Mouse (Mus musculus): ENCODE measurements at regions not wholly inside any gene's neighbourhood (a gene's known extent, or its start where the extent isn't known, plus 50 kb on each side); places are given as distances from the start of the nearest gene placed in this dataset.

DNA sequence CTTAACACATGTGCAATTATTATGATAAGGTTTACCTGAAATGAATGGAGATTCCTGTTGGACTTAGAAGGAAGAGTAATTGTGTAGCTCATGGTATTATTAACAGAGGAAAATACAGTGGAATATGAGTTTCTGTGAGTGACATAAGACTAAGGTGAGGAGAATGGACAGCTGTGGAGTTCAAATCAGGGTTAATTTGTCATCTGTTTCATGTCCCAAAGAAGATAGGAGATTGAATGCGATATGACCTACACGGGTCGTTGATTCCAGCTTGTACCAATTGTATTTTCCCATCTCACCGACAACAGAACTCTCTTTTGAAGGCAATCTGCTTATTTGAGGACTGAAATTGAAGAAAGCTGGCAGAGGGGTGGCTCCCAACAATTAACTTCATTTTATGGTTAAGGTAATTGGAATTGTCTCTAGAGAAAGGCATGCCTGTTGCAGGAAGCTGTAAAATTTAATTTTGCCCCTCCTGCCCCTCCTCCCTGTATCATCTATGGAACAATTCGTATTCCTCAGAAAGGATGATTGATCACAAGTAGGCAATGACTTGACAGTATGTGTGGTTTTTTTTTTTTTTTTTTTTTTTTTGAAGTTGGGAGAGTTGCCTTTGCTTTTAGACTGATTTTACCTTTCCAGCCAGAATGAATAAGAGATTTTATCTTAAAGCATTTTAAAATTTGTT is 319.6 kb downstream of the Kcna4 start:
- Histone ChIP-seq H3K4me1 (no peaks in the 10 kb centered on the region), H3K9me3 (no peaks in the 10 kb centered on the region), H3K27me3 (no peaks in the 10 kb centered on the region), H3K4me3 (no peak overlapping the region), H3K27ac (no peak overlapping the region), H3K9ac (no peak overlapping the region), H3K4me2 (replicated peaks) (no peak overlapping the region), H3K36me3 (no peaks in the 10 kb centered on the region)
- ATAC-seq (ENCODE audit: low FRiP score, low read depth) = no peak
- WGBS = 56% methylated on average over 5 of the region's 5 CpGs

DNA sequence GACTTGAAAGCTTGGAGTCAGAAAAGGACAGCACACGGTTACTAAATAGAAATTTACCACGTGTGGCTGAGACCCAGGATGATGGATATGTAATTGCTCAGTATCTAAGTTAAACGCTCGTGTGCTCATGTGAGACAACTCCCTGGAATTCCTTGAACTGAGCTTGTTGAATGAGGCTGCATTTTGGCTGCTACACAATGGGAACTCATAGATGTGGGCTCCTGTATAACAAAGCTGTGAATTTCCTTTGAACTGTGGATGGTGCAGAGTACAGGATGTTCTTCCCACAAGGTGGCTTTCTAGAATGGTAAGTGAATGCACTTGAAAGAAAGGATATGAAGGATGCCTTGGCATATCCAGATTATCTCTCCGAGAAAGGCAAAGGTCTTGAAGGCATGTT is 321.4 kb downstream of the Kcna4 start:
- 72% methylated on average over 5 of the region's 5 CpGs for WGBS
- no peak for ATAC-seq (ENCODE audit: low FRiP score, low read depth)
- no peak overlapping the region for H3K4me2 ChIP-seq (replicated peaks)

DNA sequence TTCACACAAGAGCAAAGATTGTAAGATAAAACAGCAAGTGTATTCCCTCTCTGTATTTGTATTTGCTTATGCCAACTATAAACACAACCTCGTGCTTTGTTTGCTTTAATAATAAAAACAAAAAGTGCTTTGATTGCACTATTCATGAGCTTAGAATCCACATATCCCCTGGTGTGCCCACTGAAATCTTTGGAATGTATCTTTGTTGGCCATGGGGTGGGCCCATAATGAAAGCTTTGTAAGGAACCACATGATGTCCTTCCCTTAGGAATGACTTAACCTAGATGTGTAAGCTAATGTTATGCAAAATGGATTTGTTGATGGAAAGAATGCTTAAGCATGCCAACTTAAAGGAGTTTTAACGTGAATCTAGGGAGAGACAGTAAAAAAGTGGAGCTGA is 321.8 kb downstream of the Kcna4 start:
- Histone ChIP-seq H3K4me1 (no peaks in the 10 kb centered on the region), H3K27me3 (no peaks in the 10 kb centered on the region), H3K4me3 (no peak overlapping the region), H3K9me3 (no peaks in the 10 kb centered on the region), H3K9ac (no peak overlapping the region), H3K27ac (no peak overlapping the region), H3K4me2 (replicated peaks) (no peak overlapping the region), H3K36me3 (no peaks in the 10 kb centered on the region)
- WGBS = 50% methylated on average over 2 of the region's 2 CpGs
- ATAC-seq (ENCODE audit: low FRiP score, low read depth) = no peak

More for the DNA sequence above, 321.4 kb downstream of the Kcna4 start:
- Histone ChIP-seq H3K27ac (no peak overlapping the region), H3K4me1 (no peaks in the 10 kb centered on the region), H3K36me3 (no peaks in the 10 kb centered on the region), H3K27me3 (no peaks in the 10 kb centered on the region), H3K4me3 (no peak overlapping the region), H3K9me3 (no peaks in the 10 kb centered on the region), H3K9ac (no peak overlapping the region)

DNA sequence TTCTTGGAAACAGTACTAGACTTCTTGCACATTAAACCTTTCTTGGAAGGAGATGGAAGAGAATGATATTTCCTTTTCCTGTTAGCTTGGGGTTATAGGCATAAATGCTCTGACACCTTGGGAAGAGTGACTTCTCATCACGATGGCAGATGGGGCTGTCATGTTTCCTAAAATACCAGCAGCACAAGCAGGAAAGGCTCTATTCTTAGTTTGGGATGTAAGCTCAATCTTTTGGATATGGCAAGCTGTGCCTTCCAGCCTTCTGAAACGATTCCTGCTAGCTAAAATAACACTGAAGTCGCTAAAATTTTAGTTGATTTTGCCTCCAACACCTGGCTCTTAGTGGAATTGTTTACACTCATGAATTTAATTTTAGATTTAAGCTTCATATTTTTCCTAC is 324.3 kb downstream of the Kcna4 start:
- H3K4me1 ChIP-seq = no peaks in the 10 kb centered on the region
- ATAC-seq (ENCODE audit: low FRiP score, low read depth) = no peak
- no peak overlapping the region for H3K9ac ChIP-seq
- no peak overlapping the region for H3K4me3 ChIP-seq
- no peak overlapping the region for H3K27ac ChIP-seq
- H3K36me3 ChIP-seq = no peaks in the 10 kb centered on the region
- H3K9me3 ChIP-seq = no peaks in the 10 kb centered on the region
- WGBS = 66% methylated on average over 3 of the region's 3 CpGs
- H3K27me3 ChIP-seq = no peaks in the 10 kb centered on the region
- H3K4me2 ChIP-seq (replicated peaks) = no peak overlapping the region

DNA sequence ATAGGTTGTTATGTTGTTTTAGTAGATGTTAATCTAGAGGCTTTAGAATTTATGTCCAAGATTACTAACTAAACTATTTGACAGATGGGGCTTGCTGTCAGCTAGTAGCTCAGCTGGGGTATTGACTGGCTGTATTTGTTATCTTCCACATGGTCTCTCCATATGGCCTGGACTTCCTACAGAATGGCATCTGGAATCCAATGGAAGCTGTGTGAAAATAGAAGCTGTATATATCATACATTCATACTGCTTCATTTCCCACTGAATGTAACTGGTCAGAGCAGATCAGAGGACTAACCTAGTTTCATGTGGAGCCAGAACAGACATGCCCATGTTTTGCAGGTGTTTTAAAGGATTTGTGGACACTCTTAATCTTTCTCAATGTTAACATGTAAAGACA is 337.0 kb downstream of the Kcna4 start:
- Histone ChIP-seq H3K4me3 (no peak overlapping the region), H3K27me3 (no peaks in the 10 kb centered on the region), H3K4me2 (replicated peaks) (no peak overlapping the region), H3K4me1 (no peaks in the 10 kb centered on the region), H3K36me3 (no peaks in the 10 kb centered on the region), H3K27ac (no peak overlapping the region), H3K9me3 (no peaks in the 10 kb centered on the region), H3K9ac (no peak overlapping the region)
- no peak for ATAC-seq (ENCODE audit: low FRiP score, low read depth)

DNA sequence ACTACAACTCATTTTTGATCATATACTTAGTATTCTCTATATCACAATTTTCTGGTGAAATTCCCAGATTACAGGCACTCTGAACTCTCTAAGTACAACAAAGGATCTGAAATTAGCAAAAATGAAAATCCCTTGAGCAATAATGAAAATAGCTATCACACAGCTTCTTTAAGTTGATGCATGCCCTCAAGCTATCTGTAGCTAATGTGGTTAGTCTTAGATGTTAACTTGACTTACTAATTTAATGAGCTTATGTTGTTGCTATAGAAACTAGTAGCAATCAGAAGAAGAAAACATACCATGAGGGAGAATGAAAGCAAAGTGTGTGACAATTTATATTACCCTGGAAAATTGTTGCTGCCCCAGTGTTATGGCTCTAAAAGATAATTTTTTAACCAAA is 368.7 kb downstream of the Kcna4 start:
- no peaks in the 10 kb centered on the region for H3K27me3 ChIP-seq
- no peak overlapping the region for H3K9ac ChIP-seq
- no peaks in the 10 kb centered on the region for H3K4me1 ChIP-seq
- H3K27ac ChIP-seq = no peak overlapping the region
- no peaks in the 10 kb centered on the region for H3K9me3 ChIP-seq
- no peak overlapping the region for H3K4me3 ChIP-seq
- no peak for ATAC-seq (ENCODE audit: low FRiP score, low read depth)
- no peak overlapping the region for H3K4me2 ChIP-seq (replicated peaks)
- no peaks in the 10 kb centered on the region for H3K36me3 ChIP-seq

Measured in limb, embryonic 13.5 days (tissue).